Mouse (Mus musculus) liver, adult 2 months (tissue): ENCODE measurements around the gene Adgrd1.

ENCODE experiments used
- CTCF ChIP-seq: fragments of 200-500 bp; IDR thresholded peaks from 2 replicates; pipeline ENCODE4 v1.5.1; 2011; ENCODE audit warnings: low read depth, low read length, control low read depth
- POLR2A ChIP-seq: fragments of 200-500 bp; IDR thresholded peaks from 2 replicates; pipeline ENCODE4 v1.6.1; 2011; ENCODE audit warnings: low read length, control low read depth; ENCODE audit not compliant: insufficient read depth; ENCODE audit errors: extremely low read depth

GRCm38 (mm10) chr5:129051910-129052309 lies 44.6 kb upstream of the Adgrd1 start:
- TF ChIP-seq CTCF (no peak), POLR2A (no peak)
